Comparison of ENCODE assay signal across 9 mouse cellular contexts in the genomic region with DNA sequence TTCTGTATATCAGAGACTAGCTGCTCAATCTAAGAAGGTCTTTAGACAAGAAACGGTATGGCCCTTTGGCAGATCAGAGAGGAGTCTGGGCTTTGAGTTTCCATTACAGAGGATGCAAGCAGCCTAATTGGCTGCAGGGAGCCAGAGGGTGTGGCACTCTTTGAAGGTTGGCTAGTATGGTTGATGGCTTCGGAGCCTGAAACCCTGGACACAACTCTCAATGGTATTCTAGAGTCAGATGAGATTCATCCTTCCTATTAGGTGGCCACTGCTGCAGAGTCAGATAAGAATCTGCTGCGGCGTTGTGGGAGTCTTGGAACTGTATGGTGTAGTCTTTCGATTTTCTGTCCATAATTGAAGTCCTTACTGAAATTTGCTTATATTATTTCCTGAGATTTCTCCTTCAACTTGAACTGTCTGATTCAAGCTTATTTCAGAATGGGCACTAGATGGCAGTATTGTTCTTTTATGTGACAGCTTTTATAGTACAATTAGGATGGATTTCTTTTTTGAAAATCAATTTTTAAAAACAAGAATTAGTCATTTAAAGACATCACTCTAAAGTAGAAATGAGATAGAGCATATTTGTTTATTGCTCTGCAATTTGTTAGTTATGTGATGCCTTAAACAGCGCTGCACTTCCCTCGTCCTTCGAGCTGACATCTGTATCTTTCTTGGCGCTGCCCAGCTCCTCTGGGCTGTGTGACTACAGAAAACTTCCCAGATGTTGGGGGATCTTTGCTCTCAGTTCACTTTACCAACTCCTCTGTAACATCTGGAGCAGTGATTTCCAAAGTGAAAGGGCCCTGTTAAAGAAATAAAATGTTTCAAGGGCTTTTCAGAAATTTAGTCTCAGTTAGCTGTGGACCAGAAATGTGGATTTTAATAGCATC.
DNase-seq lines count a peak whose midpoint lies in the region; ATAC-seq lines count a peak whose summit lies in the region.
"Had no signal": no experiment of that assay in that cellular context is flagged by ENCODE, and none has a peak within 500 bp of the region (broad histone marks: within the 10 kb centered on the region; RNA-seq: fewer than 3 reads in every experiment).

No protein-coding gene starts in this region.

- peaks cover 38% of the 10 kb centered on the region for H3K27me3 ChIP-seq in embryonic facial prominence, embryonic 10.5 days (replicated peaks; ENCODE audit: low read depth, poor library complexity, severe bottlenecking)
- H3K27me3 ChIP-seq in midbrain, embryonic 13.5 days, result peaks cover 10% of the 10 kb centered on the region

- ATAC-seq in midbrain, embryonic 13.5 days, result peak; percentile 57; the same call in 1 of the 2 replicates

- DNase-seq in layer of hippocampus, adult 11-12 months (ENCODE audit: low spot score), result peak; percentile 19
- DNase-seq in layer of hippocampus, postnatal 36 days, result no peak
- peak; percentile 52 for DNase-seq in MN1 (ENCODE audit: low spot score)
- DNase-seq in embryonic facial prominence, embryonic 10.5 days (ENCODE audit: low spot score), result peak; percentile 8
- DNase-seq in urinary bladder, postnatal 14 days (ENCODE audit: low spot score), result no peak
- DNase-seq in urinary bladder, adult 2 months (ENCODE audit: low spot score), result no peak
- DNase-seq in layer of hippocampus, adult 9-11 months, result no peak

- H3K4me3 ChIP-seq in embryonic facial prominence, embryonic 10.5 days, result no peak overlapping the region
- no peak overlapping the region for H3K4me3 ChIP-seq in midbrain, embryonic 13.5 days (replicated peaks)
- H3K4me3 ChIP-seq: liver, embryonic 15.5 days had no signal

- H3K4me1 ChIP-seq in embryonic facial prominence, embryonic 10.5 days, result peaks cover 10% of the 10 kb centered on the region
- H3K4me1 ChIP-seq in midbrain, embryonic 13.5 days (replicated peaks), result peaks cover 11% of the 10 kb centered on the region; the same call in 1 of the 2 replicates
- H3K4me1 ChIP-seq: liver, embryonic 15.5 days had no signal

- H3K9me3 ChIP-seq in embryonic facial prominence, embryonic 10.5 days, result no peaks in the 10 kb centered on the region
- no peaks in the 10 kb centered on the region for H3K9me3 ChIP-seq in midbrain, embryonic 13.5 days
- H3K9me3 ChIP-seq: liver, embryonic 15.5 days had no signal

- 58% methylated on average over 9 of the region's 9 CpGs for WGBS in embryonic facial prominence, embryonic 10.5 days
- 63% methylated on average over 9 of the region's 9 CpGs for whole genome bisulfite sequencing in midbrain, embryonic 13.5 days

- no peak overlapping the region for H3K9ac ChIP-seq in midbrain, embryonic 13.5 days (replicated peaks)
- H3K9ac ChIP-seq: liver, embryonic 15.5 days had no signal

- H3K36me3 ChIP-seq in embryonic facial prominence, embryonic 10.5 days (replicated peaks), result no peaks in the 10 kb centered on the region
- H3K36me3 ChIP-seq in midbrain, embryonic 13.5 days, result no peaks in the 10 kb centered on the region
- H3K36me3 ChIP-seq: liver, embryonic 15.5 days had no signal

- no peak overlapping the region for H3K27ac ChIP-seq in embryonic facial prominence, embryonic 10.5 days (replicated peaks)
- no peak overlapping the region for H3K27ac ChIP-seq in midbrain, embryonic 13.5 days
- H3K27ac ChIP-seq: liver, embryonic 15.5 days had no signal

- H3K4me2 ChIP-seq in midbrain, embryonic 13.5 days (replicated peaks), result no peak overlapping the region
- H3K4me2 ChIP-seq: liver, embryonic 15.5 days had no signal

Comparison
In these comparisons a context has a peak if more than half of its experiments do, and no peak if none do; other contexts are left out.
1. DNase-seq: peak in layer of hippocampus, adult 11-12 months (single experiment), MN1 (single experiment) and embryonic facial prominence, embryonic 10.5 days (single experiment); none in layer of hippocampus, postnatal 36 days (0 of 2), urinary bladder, postnatal 14 days (single experiment), urinary bladder, adult 2 months (single experiment) and layer of hippocampus, adult 9-11 months (single experiment).